Mouse (Mus musculus): ENCODE data around the gene Tifa.

The Tifa gene

DNA sequence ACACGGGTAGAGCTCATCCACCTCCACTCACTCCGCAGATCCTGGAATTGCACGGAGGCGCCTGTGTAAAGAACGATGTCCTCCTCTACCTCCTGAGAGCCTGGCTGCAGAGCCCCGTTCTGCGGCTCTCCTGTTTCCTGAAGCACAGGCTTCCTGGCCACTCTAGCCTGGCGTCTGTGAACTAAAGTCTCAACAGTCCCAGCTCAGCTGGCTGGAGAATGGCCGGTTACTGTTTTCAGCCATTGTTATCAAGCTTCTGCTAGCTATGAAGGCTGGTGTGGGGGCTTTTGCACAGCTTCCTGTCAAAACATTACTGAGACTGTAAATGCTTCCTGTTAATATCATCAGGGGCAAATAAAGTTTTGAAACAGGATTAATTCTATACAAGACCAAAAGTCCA is 82.0 kb downstream of the Tifa start:
- no peak for DNase-seq

GRCm38 (mm10) chr3:127874254-127874883 is 84.8 kb downstream of the Tifa start:
- no peak for DNase-seq

- no peak for DNase-seq
These were observed 85.5 kb downstream of the Tifa start for GRCm38 (mm10) chr3:127875059-127875458.

DNA sequence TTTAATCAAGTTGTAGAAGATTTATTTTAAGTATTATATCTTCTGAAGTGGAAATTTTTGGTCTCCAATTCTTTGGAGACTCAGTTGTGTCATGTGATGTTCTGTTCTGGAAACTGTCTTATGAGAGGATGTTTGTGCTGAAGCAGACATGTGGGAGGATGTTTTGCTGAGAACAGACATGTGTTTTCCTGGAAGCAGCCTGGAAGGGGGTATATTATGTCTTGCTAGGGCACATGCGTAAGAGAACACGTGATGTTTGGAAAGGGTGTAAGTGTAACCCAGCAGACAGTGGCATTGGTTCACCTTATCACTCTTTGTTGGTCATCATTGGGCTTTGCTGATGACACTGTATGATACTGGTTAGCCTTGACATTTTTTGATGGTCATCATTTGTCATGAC is 85.9 kb downstream of the Tifa start:
- no peak for DNase-seq

DNA sequence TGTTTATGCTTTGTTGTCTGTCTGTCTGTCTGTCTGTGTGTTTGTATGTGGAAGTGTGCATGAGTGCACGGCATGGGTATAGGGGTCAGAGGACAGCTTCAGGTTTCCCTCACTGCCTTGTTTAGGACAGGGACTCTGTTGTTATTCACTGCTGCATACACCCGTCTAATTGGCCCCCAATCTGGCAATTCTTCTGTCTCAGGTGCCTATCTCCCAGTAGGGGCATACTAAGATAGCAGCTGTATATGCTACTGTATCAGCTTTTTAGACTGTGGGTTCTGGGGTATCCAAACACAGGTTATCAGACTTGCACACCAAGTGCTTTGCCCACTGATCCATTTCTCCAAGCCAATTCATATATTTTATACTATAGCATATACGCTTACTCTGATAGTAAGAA is 90.4 kb downstream of the Tifa start:
- no peak for DNase-seq

DNA sequence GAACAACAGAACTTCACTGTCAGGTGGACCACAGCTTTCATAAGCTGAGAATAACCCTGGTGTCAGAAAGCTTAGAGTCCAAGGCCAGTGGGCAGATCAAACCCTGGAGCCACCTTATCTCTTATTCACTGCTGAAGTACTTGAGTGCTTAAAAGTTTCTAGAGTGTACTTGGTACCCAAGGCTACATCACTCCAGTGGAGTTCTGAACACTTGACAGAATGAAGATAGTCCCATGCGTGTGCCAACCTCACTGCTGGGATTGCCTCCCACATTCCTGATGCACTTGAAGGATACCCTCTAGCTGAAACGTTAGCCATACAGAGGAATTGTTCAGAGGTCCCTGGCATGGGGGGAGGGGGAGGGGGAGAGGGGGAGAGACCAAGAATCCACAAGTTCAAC is 92.1 kb downstream of the Tifa start:
- no peak for DNase-seq

Measured in kidney, adult 11 months (tissue).